Mouse (Mus musculus) B cell, adult (primary cell): ENCODE measurements around the gene Hist1h3f. TPM values are rescaled to one million over a fixed set of nuclear protein-coding genes. Genes with fewer than 3 reads are reported as not detected.

ENCODE experiments used
- total RNA-seq: library from RNA; stranded (reverse); gene quantifications from 4 replicates; pipeline ENCODE4 v1.2.4, GENCODE M21; 2023; ENCODE audit not compliant: inconsistent age

Hist1h3f gene
- total RNA-seq, 1 experiment from 2014 or later: 123 TPM

Other genes with a start within 250 kb of the Hist1h3f start
- 16.9 to 17.9 TPM (median 17.5 TPM) in 4 replicates for gene Zfp322a, start 174.8 kb upstream of the Hist1h3f start, total RNA-seq
- 17.4 to 19.6 TPM (median 18.5 TPM) in 4 replicates for gene Abt1, start 120.2 kb upstream of the Hist1h3f start, total RNA-seq
- gene Btn1a1, start 78.2 kb upstream of the Hist1h3f start, total RNA-seq: not detected in 4 replicates
- gene Btn2a2, start 55.2 kb upstream of the Hist1h3f start, total RNA-seq: 0.61 to 1.7 TPM (median 1.6 TPM) in 3 of 4 replicates, not detected in the other
- gene Hist1h4h, start 13.0 kb upstream of the Hist1h3f start, total RNA-seq: 380 to 493 TPM (median 419 TPM) in 4 replicates
- gene Hist1h2af, start 10.1 kb upstream of the Hist1h3f start, total RNA-seq: 18.4 to 42.2 TPM (median 32.0 TPM) in 4 replicates
- 5.1 to 15.0 TPM (median 8.0 TPM) in 4 replicates for gene Hist1h3g, start 8.6 kb upstream of the Hist1h3f start, total RNA-seq
- gene Hist1h2bh, start 660 bp upstream of the Hist1h3f start, total RNA-seq: 11.3 to 16.6 TPM (median 13.7 TPM) in 4 replicates
- 90.4 to 98.1 TPM (median 92.8 TPM) in 4 replicates for gene Hist1h4f, start 7.6 kb downstream of the Hist1h3f start, total RNA-seq
- 25.4 to 29.9 TPM (median 27.1 TPM) in 4 replicates for gene Hist1h1d, start 9.2 kb downstream of the Hist1h3f start, total RNA-seq
- gene Hist1h3e, start 18.3 kb downstream of the Hist1h3f start, total RNA-seq: 304 to 393 TPM (median 327 TPM) in 4 replicates
- gene Hist1h2ae, start 27.2 kb downstream of the Hist1h3f start, total RNA-seq: 14.4 to 36.0 TPM (median 25.7 TPM) in 4 replicates
- 482 to 521 TPM (median 495 TPM) in 4 replicates for gene Hist1h2bg, start 27.3 kb downstream of the Hist1h3f start, total RNA-seq
- gene Hist1h2bf, start 30.1 kb downstream of the Hist1h3f start, total RNA-seq: 216 to 268 TPM (median 252 TPM) in 4 replicates
- gene Hist1h2ad, start 30.3 kb downstream of the Hist1h3f start, total RNA-seq: 41.9 to 71.0 TPM (median 49.4 TPM) in 4 replicates
- 32.2 to 49.8 TPM (median 35.5 TPM) in 4 replicates for gene Hist1h3d, start 31.7 kb downstream of the Hist1h3f start, total RNA-seq
- gene Hist1h4d, start 37.5 kb downstream of the Hist1h3f start, total RNA-seq: 154 to 204 TPM (median 177 TPM) in 4 replicates
- gene Hist1h2be, start 77.1 kb downstream of the Hist1h3f start, total RNA-seq: 30.3 to 38.2 TPM (median 33.1 TPM) in 4 replicates
- 319 to 416 TPM (median 354 TPM) in 4 replicates for gene Hist1h1e, start 78.5 kb downstream of the Hist1h3f start, total RNA-seq
- 10.0 to 14.4 TPM (median 11.1 TPM) in 4 replicates for gene Hist1h2ac, start 139.9 kb downstream of the Hist1h3f start, total RNA-seq
- 19.7 to 31.0 TPM (median 21.7 TPM) in 4 replicates for gene Hist1h2bc, start 140.1 kb downstream of the Hist1h3f start, total RNA-seq
- gene Hist1h1t, start 151.8 kb downstream of the Hist1h3f start, total RNA-seq: 0.77 to 1.4 TPM (median 1.1 TPM) in 3 of 4 replicates, not detected in the other
- 186 to 254 TPM (median 213 TPM) in 4 replicates for gene Hist1h4c, start 154.4 kb downstream of the Hist1h3f start, total RNA-seq
- 0.69 to 2.2 TPM (median 1.4 TPM) in 4 replicates for gene Hfe, start 166.8 kb downstream of the Hist1h3f start, total RNA-seq
- gene Hist1h1c, start 194.8 kb downstream of the Hist1h3f start, total RNA-seq: 908 to 1,217 TPM (median 961 TPM) in 4 replicates
- gene Hist1h3c, start 201.6 kb downstream of the Hist1h3f start, total RNA-seq: 12.3 to 17.5 TPM (median 15.7 TPM) in 4 replicates
- 71.4 to 93.9 TPM (median 80.8 TPM) in 4 replicates for gene Hist1h2bb, start 202.7 kb downstream of the Hist1h3f start, total RNA-seq
- 70.2 to 102 TPM (median 85.3 TPM) in 4 replicates for gene Hist1h2ab, start 207.1 kb downstream of the Hist1h3f start, total RNA-seq
- gene Hist1h3b, start 208.2 kb downstream of the Hist1h3f start, total RNA-seq: 58.2 to 88.1 TPM (median 67.4 TPM) in 4 replicates
- 102 to 129 TPM (median 105 TPM) in 4 replicates for gene Hist1h4b, start 213.0 kb downstream of the Hist1h3f start, total RNA-seq
- 166 to 182 TPM (median 176 TPM) in 4 replicates for gene Hist1h4a, start 217.2 kb downstream of the Hist1h3f start, total RNA-seq
- gene Hist1h3a, start 218.3 kb downstream of the Hist1h3f start, total RNA-seq: 384 to 431 TPM (median 397 TPM) in 4 replicates
- 34.9 to 57.5 TPM (median 37.6 TPM) in 4 replicates for gene Hist1h1a, start 219.6 kb downstream of the Hist1h3f start, total RNA-seq
- gene Trim38, start 225.9 kb downstream of the Hist1h3f start, total RNA-seq: not detected in 4 replicates